Mouse (Mus musculus) testis, postnatal 10 days (tissue): ENCODE measurements around the gene Eepd1.
A peak's percentile ranks its signal among the peaks of the same experiment; 100 is the strongest.

Experiments
- DNase-seq: peaks from one replicate; pipeline ENCODE4 v3.0.0; 2021; ENCODE audit warnings: low spot score

Gene Eepd1

DNA sequence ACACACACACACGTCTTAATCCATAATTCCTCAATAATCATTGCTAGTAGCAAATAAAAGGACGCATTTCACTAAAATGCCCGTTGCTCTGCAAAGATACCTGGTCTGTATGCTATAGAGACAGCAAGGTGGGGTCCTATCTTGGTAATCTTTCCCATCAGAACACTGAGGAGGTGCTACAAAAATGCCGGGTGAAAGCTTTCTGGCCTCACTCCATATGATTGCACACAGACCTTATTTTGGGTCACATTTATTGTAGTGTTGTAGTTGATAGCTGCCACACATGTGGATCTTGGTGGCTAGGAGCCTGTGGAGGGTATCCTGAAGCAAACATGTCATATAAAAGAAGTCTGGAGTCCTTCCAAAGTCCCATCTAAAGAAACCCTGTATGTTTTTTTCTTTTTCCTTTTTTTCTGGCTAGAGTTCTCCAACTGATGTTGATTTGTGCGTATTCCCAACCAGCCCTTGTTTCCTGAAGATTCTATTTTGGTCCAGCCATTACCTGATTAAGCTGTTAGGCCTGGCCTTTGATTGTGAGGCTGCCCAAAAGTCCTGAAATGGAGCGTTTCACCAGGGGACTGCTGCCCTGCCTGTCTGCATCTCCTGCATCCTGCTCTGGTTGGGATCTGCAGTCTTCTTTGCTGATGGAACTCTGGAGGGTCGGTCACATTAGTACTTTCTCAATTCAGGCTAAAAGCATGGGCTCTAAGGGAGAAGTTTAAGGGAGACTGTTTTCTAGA lies 8.0 kb downstream of the Eepd1 start:
- no peak for DNase-seq

DNA sequence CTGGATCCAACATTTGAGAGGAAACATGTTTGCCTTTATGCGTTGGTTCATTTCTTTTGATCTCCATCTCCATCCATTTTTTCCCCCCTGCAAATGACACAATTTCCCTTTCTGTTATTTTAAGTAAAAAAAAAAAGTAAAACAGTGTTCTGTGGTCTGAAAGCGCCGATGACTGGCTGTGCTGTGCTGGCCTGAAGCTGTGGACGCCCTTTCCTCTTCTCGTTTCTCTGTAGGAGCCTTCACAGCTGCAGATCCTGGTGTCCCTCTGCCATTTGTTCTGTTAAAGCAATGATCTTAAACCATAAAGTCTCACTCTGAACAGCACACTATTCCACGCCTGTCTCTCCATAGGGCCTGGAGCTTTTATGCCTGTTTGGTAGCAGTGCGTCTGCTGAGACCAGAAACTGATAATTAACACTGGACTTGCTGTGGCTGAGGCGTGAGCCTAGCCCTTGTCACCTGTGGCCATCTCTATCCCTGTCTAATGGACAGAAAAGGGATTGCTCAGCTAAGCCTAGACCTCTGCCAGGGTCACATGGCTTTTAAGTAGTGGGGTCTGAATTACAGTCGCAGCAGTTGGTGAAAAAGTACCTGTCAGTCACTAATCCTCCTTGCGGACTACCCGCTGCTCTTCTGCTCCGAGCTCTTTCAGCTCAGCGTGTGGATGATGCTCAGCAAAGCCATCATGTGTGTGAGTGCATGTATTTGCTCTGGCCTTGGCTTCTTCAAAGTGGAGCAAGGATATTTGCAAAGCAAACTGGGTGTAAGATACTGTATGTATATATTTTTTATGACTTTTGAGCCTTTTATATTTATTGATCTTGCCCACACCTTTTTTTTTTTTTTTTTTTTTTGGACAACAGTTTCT lies 9.2 kb downstream of the Eepd1 start:
- no peak for DNase-seq

DNA sequence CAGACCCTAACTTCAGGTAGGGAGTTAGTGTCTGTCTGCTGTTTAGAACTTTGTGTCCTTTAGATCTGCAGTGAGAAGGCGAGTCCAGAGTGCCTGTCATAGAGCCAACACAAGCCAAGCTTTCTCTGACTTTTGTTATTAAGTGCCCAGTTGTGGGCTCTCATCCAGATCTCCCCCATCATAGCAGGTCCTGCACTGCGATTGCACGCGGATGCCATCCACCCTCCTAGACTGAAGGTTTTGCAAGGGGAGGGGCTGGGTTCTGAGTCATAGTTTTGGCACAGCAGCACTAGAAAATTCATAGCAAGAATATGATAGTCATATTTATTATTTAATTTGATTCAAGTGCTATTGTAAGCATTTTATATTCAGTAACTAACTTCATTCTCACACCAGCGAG lies 12.6 kb downstream of the Eepd1 start:
- no peak for DNase-seq

DNA sequence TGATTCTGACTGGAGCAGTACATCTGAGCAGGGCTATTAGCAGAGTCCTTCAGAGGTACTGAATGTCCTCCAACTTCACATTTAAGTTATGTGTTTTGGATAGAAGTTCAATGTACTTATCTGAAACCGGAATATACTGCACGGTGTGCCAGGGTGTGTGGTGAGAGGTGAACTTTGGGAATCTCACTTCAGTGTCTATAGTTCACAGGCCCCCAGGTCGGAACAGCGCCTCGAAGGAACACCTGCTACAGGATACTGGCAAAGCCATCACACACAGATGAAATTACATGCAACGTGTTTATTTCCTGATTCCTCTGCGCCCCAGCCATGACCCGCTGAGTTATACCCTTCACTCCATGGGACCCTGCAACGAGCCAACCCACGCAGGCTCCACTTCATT lies 14.3 kb downstream of the Eepd1 start:
- DNase-seq: no peak

DNA sequence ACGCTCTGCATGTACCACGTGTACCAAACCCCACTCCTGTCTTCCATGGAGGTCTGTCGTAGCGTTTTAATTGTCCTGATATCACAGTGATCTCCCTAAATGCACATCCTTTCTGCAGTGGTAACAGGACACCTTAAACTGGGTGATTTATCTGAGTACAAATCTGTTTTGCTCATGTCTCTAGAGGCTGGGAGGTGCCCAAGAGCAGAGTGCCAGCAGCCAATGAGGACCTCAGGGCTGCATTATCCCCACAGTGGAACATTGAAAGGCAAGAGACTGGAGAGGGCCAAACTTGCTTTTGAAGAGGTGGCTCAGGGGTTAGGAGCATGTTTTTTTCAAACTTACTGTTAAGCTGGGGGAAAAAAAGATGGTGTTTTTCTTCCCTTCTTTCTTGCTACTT lies 14.8 kb downstream of the Eepd1 start:
- no peak for DNase-seq

DNA sequence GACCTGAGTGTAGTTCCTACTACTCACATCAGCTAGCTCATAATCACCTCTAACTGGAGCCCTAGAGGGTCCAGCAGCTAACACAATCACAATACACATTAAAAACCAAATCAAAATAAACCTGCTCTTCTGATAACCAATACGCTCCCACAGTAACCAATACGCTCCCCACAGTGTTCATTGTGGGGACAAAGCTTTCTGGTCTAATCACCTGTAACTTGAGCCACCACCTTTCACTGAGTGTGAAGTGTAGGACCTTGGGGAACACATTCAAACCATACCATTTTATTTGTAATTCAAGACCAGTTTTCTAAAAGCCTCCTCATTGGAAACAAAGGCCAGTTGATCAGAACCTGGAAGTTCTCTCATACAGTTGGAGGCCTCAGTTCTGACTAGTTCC lies 15.4 kb downstream of the Eepd1 start:
- DNase-seq: peak; percentile 2

DNA sequence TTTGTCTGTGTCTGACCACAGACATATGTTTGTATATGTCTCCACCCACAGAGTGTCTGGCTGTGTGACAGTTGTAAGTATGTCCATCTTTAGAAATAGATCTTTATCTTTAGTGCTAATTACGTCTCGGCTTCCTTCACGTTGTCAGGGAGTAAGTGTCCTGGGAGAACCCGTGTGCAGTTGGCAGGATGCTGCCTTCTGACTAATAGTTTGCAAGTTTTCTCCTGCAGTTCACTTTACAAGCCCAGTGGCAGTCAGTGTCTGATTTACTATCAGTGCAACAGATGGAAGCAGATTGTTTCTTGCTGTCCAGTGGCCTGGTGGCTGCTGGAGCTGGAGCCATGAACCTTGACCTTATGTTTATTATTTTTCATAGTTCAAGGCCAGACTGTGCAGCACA lies 17.4 kb downstream of the Eepd1 start:
- no peak for DNase-seq

DNA sequence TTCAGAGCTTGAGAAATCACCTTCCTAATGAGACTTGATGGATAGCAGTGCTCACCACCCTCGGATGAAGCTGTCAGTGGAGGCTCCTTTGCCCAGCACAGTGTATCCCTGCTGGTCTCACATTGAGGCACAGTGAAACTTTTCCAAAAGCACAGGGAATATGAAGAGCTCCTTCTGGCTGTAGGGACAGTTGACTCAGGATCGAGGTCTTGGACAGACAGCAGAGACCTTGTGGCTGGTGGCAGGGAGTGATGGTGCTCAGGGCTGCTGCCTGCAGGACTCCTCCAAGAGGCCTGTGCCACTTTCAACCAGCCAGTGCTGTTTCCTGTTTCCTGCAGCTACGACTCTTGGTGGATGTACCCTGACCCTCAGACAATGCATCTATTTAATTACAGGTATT lies 18.0 kb downstream of the Eepd1 start:
- no peak for DNase-seq

DNA sequence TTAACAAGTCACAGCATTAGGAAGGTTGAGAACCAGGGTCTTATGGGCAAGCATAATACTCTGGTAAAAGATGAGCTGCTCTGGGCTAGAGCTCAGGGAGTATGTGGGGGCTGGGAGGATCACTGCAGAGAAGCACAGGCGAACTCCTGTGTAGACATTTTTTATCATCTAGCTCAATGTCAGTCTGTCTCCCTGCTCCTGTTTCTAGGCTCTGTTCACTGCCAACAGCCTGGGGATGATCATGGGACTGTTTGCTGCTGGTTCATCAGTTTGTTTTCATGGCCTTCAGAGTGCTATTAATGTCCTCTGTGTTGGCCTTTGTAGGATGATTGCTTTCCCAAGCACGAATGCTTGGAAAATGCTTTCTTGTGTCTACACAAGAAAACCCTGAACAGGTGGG lies 18.7 kb downstream of the Eepd1 start:
- DNase-seq: no peak

DNA sequence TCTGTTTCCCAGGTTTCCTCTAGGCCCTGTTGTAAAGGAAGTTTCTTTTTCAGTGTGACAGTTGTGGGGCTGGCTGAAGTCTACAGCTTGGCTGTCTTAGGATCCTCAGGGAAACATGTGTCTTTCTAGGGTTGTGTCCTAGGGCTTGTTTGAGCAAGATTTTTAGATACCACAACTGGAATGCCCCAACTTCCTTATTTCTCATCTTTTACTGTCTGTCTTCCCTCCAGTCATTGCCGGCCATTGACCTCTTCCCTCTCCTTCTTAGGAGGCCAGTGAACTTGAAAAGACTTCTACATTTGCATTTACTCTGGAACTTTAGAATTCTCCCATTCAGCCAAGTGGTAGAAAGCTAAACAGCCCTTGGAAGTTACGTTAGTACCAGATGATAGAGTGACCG lies 27.5 kb downstream of the Eepd1 start:
- DNase-seq: no peak

DNA sequence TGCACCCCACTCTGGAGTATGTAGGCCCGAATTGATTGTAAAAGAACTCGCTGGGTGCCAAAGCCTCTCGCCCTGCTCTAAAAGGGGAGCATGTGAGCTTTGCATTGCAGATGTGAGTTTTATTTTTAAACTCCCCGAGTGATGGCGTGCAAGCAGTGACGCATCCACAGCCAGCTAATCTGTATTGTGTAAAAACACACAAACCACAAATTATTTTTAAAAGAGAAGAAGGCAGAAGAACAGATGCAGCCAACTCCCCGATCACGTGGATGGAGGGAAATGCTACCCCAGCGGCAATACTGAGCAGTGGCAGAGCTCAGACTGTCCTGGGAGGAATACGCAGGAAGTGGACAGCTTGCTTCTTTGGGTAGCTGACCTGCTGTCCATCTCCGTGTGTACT lies 29.2 kb downstream of the Eepd1 start:
- no peak for DNase-seq

DNA sequence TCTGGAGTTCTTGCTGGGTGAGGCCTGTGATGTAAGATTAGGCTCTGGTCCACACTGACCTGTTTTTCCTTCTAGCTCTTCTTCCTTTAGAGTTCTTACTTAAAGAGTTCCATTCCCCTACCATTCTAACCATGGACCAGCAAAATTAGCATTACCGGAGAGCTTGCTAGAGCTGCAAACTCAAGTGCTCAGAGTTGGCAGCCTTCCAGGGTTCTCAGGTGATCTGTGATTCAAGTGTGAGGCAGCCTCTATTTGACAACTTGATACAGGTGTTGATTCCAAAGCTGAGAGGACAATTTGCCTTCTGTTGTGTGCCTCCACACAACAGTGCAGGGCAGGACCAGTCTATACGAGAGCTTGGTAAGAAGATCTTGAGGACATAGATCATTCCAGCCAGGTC lies 31.7 kb downstream of the Eepd1 start:
- no peak for DNase-seq

DNA sequence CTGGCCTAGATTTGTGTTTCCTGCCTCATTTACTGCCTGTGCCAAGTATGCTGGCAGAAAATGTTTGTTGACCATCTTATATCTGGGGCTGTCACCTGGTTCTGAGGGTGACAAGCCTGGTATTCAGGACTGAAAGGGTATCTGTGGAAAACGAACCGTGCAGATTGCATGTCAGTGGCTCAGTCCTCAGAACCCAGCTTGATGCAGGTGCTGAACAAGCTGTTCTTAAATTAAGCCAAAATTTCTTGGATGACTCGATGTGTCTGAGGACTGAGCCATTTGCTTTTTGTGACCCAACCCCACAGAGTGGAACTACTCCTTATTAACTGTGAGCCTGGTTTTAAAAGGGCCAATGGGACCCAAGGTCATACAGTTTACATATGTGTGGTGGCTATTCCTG lies 32.2 kb downstream of the Eepd1 start:
- no peak for DNase-seq

DNA sequence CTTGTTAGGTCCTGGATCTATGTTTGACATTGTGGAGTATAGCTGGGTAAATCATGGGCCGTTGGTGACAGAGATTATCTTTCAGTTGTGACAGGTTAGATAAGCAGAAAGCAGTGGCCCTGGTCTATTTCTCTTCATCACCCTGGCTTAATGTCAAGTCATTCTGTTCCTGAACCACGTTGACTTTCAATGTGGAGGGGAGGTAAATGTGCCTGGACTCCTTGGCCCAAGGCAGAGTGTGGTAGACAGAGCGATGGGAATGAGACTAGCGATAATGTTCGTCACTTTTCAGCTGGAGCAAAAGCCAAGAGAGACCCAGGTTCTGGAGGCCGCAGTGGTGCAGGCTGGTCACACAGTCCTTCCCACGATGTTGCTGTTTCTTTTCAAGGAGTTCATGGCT lies 35.3 kb downstream of the Eepd1 start:
- DNase-seq: no peak

DNA sequence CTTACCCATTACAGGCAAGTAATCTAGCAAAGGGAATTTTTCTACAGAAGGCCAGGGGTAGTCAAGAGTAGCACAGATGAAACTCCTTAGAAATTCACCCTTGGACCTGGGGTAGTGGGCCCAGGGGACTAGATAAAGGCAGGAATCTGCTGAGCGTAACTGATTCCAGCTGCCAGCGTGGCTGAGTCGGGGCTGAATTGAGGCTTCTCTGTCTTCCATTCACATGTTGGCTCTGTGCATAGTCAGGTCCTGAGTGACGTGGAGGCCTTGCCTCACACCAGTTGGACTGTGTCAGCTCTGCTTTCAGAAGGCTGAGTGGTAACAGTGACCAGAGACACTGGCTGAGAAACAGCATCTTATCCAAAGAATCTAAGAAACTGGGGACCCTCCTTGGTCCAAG lies 36.6 kb downstream of the Eepd1 start:
- no peak for DNase-seq

DNA sequence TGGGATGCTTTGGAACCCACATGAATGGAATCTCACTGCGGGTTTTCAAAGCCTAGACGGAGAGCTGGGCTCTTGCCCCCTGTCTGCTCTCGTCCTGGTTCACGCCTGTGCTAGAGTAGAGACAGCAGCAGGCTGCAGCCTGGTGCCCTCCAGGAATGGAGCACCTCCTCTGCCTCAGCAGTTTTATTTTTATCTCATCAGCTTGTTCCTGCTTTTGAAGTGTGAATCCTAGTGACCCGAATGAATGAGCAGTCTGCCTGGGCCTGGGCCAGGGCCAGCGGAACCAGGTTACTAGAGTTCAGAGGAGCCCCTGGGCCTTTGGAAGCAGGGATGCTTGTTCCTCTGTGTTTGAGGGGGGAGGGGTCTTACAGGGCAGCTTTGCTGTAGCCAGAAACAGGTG lies 37.8 kb downstream of the Eepd1 start:
- DNase-seq: no peak

DNA sequence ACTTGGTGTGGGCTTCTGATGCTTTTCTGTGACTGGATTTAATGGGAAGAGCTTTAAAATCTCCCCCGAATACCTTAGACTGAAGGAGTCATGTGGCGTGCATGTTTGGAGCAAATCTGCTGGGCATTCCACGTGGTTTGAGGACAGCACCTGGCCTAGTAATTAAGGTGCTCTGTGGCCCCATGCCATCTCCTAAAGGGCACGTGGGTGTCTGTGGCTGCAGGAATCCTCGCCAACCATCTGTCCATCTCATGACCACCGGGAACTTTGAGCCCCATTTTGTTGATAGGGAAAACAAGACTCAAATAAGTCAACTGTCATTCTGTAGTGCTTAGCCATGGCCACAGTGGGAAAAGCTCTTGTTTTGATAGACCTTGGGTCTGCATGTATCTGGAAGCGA lies 39.5 kb downstream of the Eepd1 start:
- no peak for DNase-seq

DNA sequence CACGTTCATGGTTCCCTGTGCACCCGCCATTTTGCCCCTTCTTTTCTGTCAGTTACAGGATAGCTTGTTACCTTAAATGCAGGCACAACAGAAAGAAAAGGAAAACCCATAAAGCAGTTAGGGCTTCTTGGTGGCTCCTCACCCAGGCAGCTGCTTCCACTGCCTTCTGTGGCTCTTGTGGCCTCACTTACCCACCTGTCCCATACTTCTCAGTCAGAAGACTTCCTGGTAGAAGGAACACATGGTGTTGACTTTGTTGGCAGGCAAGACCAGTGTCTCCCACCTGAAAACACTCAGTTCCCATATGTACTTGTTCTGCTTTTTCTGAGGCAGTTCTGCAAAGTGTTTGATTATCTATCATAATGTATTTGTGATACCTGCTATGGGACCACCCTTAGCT lies 40.5 kb downstream of the Eepd1 start:
- no peak for DNase-seq

DNA sequence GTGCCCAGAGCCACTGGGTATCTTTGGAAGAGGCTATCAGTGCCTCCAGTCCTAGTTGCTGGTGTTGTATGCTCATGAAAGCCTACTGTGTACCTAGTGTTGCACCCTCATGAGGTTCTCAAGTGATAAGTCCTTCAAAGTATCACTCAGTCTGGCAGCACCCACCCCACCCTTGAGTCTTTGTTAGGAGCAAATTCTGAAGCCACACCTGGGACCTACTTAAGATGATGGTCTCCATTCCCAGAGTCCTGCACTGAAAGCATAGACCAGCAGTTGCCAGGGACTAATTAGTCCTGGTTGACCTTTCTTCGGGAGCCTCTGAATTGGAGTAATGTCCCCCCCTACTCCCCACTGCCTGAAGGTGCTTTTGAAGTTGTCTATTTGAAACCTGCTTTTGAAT lies 45.2 kb downstream of the Eepd1 start:
- no peak for DNase-seq

DNA sequence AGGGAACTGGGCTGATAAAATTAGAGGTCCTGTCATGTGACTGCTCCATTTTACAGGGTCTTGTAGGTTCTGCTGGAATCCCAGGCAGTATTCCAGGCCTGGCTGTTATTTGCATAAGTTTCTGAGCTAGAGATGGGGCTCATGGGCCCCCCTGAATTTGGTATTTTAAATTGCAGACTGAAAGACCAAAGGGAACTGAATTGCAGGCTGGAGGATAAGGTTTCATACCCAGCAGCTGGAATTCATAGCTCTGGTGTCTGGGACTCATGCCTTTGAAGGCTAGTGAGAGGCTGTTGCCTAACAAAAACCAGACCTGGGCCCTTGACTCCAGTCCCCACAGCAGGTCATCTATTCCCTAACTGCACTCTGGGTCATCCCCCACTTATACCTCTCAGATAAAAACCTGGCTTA lies 45.6 kb downstream of the Eepd1 start:
- no peak for DNase-seq

DNA sequence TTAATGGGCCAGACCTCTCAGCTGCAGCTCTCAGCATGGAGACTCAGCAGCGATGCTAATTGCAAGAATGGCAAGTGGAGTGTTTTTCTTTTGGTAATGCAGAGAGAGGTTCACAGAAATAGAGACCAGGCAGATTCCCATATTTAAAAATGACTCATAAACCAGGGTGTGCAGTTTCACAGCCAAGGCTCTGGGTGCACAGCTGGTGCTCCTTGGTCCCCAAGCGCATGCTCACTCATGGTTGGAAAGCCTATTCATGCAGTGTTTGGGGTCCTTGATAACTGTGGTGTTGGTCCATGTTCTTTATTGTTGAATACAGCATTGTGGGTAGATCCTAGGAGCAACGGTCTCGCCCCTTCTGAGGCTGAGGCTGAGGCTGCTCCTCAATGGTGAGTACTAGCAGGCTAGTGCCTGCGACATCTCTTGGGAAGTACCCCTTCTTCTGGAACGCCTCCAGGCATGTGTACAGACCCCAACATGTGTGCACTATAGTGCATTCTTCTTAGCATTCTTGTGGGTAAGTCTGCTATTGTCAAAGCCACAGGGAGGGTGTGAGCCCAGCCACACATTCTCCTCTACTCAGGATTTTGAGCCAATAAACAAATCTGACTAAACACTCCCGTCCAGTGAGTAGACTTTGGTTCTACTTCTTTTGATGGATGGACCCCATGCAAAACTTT lies 46.2 kb downstream of the Eepd1 start:
- no peak for DNase-seq

DNA sequence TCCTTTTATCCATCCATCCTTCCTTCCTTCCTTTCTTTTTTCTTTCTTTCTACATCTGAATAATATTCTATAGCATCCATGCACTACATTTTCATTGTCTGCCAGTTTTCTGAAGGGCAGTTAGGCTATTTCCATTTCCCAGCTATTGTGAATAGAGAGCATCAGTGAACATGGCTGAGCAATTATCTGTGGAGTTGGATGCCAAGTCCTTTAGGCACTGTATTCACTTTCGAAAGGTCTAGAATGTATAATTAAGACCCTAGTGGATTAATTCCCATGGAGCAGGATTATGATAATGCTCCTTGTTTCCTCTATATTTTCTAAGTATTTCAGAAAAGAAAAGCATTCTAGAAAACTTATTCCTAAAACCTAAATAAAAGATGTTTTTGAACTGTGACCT lies 50.3 kb downstream of the Eepd1 start:
- no peak for DNase-seq

DNA sequence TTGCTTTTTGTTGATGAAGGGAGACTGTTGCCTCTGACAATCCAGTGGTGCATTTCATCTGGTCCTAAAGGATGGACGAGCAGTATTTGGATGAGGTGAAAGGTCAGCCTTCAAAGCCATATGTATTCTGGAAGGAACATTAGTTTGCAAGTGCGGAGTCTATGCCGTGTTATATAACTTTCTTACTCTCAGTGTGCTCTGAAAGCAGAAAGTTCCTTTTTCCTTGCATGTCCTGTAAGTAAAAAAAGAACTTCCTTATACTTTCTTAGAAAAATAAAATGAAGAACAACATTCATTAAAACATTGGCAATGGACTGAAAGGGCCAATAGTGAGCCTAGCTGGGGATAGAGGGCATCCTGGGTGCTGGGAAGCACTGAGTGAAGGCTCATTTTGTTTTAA lies 50.8 kb downstream of the Eepd1 start:
- no peak for DNase-seq
